Mouse (Mus musculus) MEL (cell line): ENCODE measurements around the gene Gm49661.

Source experiments
- BHLHE40 ChIP-seq: IDR thresholded peaks from 2 replicates; pipeline ENCODE4 v1.6.1; 2012; ENCODE audit warnings: low read depth, mild to moderate bottlenecking, inconsistent platforms, low read length, improper control_type of control experiment, borderline replicate concordance
- CTCF ChIP-seq, 3 experiments: IDR thresholded peaks in 2 of 3; conservative IDR thresholded peaks in 1 of 3; 2 replicates each; pipeline ENCODE4 v1.5.1; 2011 to 2012; ENCODE audit warnings: low read length in 3 of 3, low read depth in 2 of 3, mild to moderate bottlenecking in 2 of 3, improper control_type of control experiment in 1 of 3, inconsistent platforms in 1 of 3, mixed read lengths in 1 of 3, moderate library complexity in 1 of 3; ENCODE audit not compliant: control insufficient read depth in 1 of 3, insufficient read depth in 1 of 3, poor library complexity in 1 of 3, severe bottlenecking in 1 of 3
- EP300 ChIP-seq, 2 experiments: IDR thresholded peaks; 2 replicates each; pipeline ENCODE4 v1.6.1; 2011; ENCODE audit warnings: improper control_type of control experiment in 2 of 2, low read length in 2 of 2, low read depth in 1 of 2, mild to moderate bottlenecking in 1 of 2
- MAFK ChIP-seq: IDR thresholded peaks from 2 replicates; pipeline ENCODE4 v1.6.1; 2011; ENCODE audit warnings: low read depth, mild to moderate bottlenecking, low read length, improper control_type of control experiment, borderline replicate concordance
- SIN3A ChIP-seq: IDR thresholded peaks from 2 replicates; pipeline ENCODE4 v1.6.1; 2012; ENCODE audit warnings: low read length, improper control_type of control experiment, inconsistent platforms
- SMC3 ChIP-seq: IDR thresholded peaks from 2 replicates; pipeline ENCODE4 v1.6.1; 2011; ENCODE audit warnings: low read depth, low read length, improper control_type of control experiment
- TCF12 ChIP-seq: IDR thresholded peaks from 2 replicates; pipeline ENCODE4 v1.6.1; 2014; ENCODE audit warnings: low read depth, mild to moderate bottlenecking, inconsistent platforms, low read length, improper control_type of control experiment, moderate library complexity
- ZKSCAN1 ChIP-seq: IDR thresholded peaks from 2 replicates; pipeline ENCODE4 v1.6.1; 2012; ENCODE audit warnings: low read depth, mild to moderate bottlenecking, inconsistent platforms, low read length, improper control_type of control experiment, moderate library complexity

DNA sequence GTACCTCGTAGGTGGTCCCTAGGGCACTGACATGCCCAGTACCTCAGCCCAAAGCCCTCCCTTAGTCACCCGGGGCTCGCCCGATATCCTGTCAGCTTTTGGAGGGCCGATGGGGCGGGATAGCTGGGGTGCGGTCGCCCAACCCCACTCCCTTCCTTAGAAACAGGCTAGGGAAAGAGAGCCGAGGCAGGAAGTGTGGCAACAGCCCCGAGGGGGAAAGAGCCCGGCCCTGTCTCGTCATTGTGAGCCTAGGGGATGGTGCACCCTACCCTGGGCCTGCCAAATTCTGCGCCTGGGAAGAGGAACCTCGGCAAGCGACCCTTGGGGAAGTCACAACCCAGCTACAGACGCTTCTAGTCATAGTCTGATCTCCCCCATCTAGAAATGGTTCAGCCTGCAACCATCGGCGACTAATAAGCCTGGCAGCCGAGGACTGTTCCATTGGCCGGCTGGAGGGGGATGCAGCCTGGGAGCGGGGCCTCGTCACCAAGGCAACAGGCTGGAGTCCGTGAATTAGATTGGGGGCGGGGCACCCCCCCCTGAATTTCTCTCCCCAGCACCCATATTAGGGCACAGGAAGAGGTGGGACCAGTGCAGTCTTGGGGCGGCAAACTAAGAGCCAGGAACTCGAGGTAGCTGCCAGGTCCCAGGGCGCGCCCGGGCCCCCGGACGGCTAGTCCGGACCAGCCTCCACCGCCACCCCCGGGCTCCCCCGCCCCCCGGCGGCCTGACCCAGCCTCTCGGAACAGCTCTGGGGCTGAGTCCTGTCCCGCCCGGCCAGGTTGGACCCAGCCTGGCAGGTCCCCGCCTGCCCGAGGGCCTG, 10.6 kb upstream of the Gm49661 start:
- TF ChIP-seq CTCF (IDR thresholded peaks at IDR 0.05 in 2 of 3, conservative IDR thresholded peaks at IDR 0.05 in 1 of 3; ENCODE audit: control insufficient read depth in 1 of 3, insufficient read depth in 1 of 3, low read depth in 2 of 3, low read length in 3 of 3, poor library complexity in 1 of 3, severe bottlenecking in 1 of 3) (no peak), ZKSCAN1 (no peak), MAFK (no peak), SIN3A (peak; percentile 80), BHLHE40 (no peak; the same call in 1 of the 2 replicates), SMC3 (no peak), TCF12 (0 out of 2 replicates have a peak, but pooled peaks have one; percentile 25), EP300 (IDR thresholded peaks at IDR 0.05; ENCODE audit: low read depth in 1 of 2, low read length in 2 of 2) (0 out of 4 replicates have a peak, but pooled peaks of 1 of the 2 experiments have one; percentile 8)
